Mouse (Mus musculus): ENCODE measurements at regions not wholly inside any gene's neighbourhood (a gene's known extent, or its start where the extent isn't known, plus 50 kb on each side); places are given as distances from the start of the nearest gene placed in this dataset.

DNA sequence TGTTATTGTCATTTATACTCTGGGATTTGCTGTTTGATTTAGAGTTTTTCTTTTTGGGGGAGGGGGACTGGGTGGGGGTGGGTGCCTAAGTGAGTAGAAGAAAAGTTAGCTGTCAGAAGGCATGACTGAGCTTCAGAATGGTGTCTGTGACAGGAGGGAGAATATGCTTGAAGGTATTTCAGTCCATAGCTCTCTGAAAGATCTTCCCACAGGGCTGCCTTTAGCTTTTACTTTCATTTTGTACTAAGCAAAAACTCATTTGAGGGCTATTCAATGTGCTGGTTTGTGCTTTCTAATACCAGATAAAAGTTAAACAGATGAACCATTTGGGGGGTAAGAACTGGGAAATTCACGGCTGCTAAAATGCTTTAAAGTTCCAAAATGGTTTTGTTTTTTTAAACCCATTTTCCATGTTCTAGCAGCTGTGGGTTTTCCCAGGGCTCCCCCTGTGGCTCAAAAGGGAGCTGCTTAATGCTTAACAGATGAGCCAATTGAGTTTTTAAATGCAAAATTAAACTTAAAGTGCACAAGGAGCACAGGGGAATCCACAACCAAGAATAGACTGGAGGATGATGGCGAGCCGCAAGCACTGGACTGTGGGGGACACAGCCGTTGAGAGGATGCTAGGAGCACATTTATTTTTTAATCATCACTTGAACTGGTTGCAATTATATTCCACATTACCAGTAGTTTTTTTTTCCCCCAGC lies 538.5 kb upstream of the Zic4 start:
- TF ChIP-seq CTCF (IDR thresholded peaks at IDR 0.05; ENCODE audit: extremely low read depth, insufficient read depth, low read length) (no peak), POLR2A (IDR thresholded peaks at IDR 0.05; ENCODE audit: extremely low read depth, insufficient read depth, low read length) (no peak)
- Histone ChIP-seq H3K4me3 (ENCODE audit: insufficient read depth, low read length) (no peak overlapping the region), H3K27ac (ENCODE audit: insufficient read depth, low read length) (no peak overlapping the region), H3K4me1 (ENCODE audit: control insufficient read depth, insufficient read depth, low read length) (no peaks in the 10 kb centered on the region)

DNA sequence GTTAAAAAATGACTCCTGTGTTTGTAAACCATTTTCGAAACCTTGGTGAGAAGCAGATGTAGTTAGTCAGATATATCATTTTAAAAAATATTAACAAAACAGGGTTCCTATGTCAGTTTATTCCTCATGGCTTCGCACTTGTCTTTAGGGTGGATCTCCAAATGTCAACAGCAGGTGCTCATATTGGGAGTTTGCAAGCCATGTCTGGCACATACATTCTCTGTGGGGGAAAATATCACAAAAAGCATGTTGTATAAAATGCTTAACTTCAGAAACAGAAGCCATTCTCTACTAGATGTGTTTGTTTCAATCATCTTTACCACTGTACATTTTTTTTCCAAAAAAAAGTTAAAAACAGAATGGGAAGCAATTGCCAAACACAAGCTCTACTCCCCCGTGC lies 534.7 kb upstream of the Zic4 start:
- no peak overlapping the region for H3K27ac ChIP-seq (ENCODE audit: insufficient read depth, low read length)
- no peaks in the 10 kb centered on the region for H3K4me1 ChIP-seq (ENCODE audit: control insufficient read depth, insufficient read depth, low read length)
- no peak overlapping the region for H3K4me3 ChIP-seq (ENCODE audit: insufficient read depth, low read length)
- no peak for TF ChIP-seq CTCF (IDR thresholded peaks at IDR 0.05; ENCODE audit: extremely low read depth, insufficient read depth, low read length)
- TF ChIP-seq POLR2A (IDR thresholded peaks at IDR 0.05; ENCODE audit: extremely low read depth, insufficient read depth, low read length), result no peak

DNA sequence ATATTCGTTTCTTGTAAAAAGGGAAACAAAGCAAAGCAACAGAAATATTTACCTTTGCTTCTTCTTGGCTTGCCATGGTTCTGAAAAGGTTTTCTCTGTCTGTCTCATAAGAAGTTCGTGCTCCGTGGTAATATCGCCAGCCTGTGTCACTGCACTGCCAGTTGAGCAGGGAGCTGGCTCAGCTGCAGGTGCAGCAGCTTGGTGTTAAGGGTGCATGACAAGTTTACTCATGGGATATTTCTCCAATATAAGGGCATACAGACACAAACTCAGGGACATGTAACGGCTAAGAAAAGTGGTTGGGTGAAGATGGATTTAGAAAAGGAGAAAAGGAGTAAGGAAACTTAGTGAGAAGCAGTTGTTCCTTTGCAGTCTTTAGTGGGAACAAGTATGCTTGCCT lies 533.5 kb upstream of the Zic4 start:
- no peak overlapping the region for H3K27ac ChIP-seq (ENCODE audit: insufficient read depth, low read length)
- TF ChIP-seq POLR2A (IDR thresholded peaks at IDR 0.05; ENCODE audit: extremely low read depth, insufficient read depth, low read length) (no peak), CTCF (IDR thresholded peaks at IDR 0.05; ENCODE audit: extremely low read depth, insufficient read depth, low read length) (no peak)
- H3K4me3 ChIP-seq (ENCODE audit: insufficient read depth, low read length), result no peak overlapping the region
- no peaks in the 10 kb centered on the region for H3K4me1 ChIP-seq (ENCODE audit: control insufficient read depth, insufficient read depth, low read length)

DNA sequence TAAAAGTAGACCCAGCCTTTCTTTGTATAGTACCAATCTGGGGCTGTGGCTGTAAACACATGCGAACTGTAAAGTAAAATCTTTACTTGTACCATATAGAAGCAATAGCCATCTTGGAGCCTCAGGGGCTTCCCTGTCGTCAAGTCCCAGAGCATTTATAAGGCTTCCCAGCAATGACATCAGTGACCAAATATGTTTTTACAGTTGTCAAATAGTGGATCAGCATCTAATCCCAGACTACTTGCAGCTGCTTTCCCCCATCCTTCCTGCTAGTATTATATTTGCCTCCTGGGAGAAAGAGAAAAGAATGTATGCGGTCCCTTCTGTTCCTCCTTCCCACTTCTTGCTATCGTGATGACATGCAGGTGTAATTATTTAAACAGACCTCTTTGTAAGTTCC lies 531.5 kb upstream of the Zic4 start:
- Histone ChIP-seq H3K4me3 (ENCODE audit: insufficient read depth, low read length) (no peak overlapping the region), H3K4me1 (ENCODE audit: control insufficient read depth, insufficient read depth, low read length) (no peaks in the 10 kb centered on the region), H3K27ac (ENCODE audit: insufficient read depth, low read length) (no peak overlapping the region)
- TF ChIP-seq POLR2A (IDR thresholded peaks at IDR 0.05; ENCODE audit: extremely low read depth, insufficient read depth, low read length), result no peak
- TF ChIP-seq CTCF (IDR thresholded peaks at IDR 0.05; ENCODE audit: extremely low read depth, insufficient read depth, low read length), result no peak

DNA sequence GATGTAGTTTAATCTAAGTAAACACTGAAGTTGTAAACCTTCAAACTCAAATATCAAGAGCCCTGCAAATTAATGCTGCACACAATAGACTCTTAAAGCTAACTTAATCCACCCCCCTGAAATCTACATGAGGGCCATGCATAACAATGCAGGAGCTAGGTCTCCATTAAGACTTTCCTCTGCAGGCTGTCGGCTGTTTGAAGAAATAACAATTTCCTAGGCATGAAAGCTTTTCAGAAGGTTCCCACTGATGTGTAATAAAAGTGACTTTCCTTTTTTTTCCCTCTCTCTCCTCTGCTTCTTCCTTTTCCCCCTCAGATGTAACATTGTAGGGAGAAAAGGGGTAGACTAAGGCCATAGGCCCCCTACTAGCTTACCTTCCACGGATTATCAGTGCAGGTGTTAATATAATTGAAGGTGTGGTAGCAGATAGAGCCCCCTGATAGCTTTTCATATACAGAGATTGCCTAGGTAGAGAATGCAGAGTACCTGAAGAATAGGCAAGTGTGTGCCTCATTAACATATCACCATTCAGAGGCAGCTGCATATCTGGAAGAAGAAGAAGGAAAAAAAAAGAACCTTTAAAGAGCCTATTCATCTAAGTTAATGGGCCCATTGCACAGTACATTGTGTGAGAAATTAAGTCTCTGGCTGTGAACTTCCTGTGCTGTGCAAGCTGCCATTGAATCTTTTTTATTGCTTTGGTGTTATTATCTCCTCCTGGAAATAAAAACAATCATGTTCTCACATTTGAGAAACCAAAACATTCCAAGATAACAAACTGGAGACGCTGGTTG lies 528.3 kb upstream of the Zic4 start:
- H3K4me3 ChIP-seq (ENCODE audit: insufficient read depth, low read length), result no peak overlapping the region
- no peaks in the 10 kb centered on the region for H3K4me1 ChIP-seq (ENCODE audit: control insufficient read depth, insufficient read depth, low read length)
- H3K27ac ChIP-seq (ENCODE audit: insufficient read depth, low read length), result no peak overlapping the region
- TF ChIP-seq CTCF (IDR thresholded peaks at IDR 0.05; ENCODE audit: extremely low read depth, insufficient read depth, low read length) (no peak), POLR2A (IDR thresholded peaks at IDR 0.05; ENCODE audit: extremely low read depth, insufficient read depth, low read length) (no peak)

DNA sequence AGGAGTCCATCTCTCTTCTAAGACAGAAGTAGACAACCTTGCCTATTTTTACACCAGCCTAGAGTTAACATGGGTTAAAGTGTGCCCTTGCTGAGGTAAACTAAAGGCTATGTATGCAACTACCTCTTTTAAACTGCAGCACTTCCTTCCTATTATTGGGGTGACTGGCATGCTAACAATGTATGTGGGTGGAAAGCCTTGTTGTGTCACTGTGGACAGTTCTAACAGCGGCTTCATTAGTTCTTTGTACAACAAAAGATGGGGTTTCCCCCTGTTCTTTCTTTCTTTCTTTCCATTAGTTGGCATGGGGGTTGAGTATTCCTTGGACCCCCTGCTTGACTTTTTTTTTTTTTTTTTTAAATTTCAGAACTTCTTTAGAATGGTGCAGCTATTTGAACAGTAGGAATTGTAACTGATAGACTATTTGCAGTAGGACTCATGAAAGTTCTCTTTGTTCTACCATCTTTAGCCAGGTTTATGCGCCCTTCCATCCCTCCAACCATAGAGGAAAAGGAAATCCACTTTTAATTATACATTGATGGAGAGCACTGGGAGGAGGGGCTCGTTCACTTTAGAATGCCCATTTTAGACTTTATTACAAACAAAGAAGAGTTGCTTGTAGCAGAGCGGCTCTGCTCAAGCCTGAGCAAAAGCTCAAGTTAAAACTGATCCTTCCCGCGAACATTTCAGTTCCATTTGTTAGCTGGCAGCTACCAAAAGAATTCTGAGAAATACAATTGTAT lies 523.9 kb upstream of the Zic4 start:
- H3K27ac ChIP-seq (ENCODE audit: insufficient read depth, low read length), result no peak overlapping the region
- no peaks in the 10 kb centered on the region for H3K4me1 ChIP-seq (ENCODE audit: control insufficient read depth, insufficient read depth, low read length)
- H3K4me3 ChIP-seq (ENCODE audit: insufficient read depth, low read length), result no peak overlapping the region
- TF ChIP-seq POLR2A (IDR thresholded peaks at IDR 0.05; ENCODE audit: extremely low read depth, insufficient read depth, low read length) (no peak), CTCF (IDR thresholded peaks at IDR 0.05; ENCODE audit: extremely low read depth, insufficient read depth, low read length) (no peak)

DNA sequence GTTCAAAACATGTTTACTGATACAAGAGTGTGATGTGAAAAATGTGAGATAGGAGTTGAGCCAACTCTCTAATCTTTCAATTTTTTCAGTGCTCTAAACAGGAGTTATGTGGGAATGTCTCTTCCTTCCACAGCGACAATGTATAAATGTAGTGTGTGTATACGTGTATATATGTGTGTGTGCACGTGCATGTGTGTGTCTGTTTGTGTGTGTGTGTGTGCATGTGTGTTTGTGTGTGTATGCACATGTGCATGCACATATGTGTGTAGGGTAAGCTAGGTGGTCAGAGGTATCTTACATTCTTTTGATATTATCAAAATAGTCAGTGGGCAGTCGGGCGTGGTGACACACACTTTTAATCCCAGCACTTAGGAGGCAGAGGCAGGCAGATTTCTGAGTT lies 511.2 kb upstream of the Zic4 start:
- H3K4me3 ChIP-seq (ENCODE audit: insufficient read depth, low read length), result no peak overlapping the region
- TF ChIP-seq POLR2A (IDR thresholded peaks at IDR 0.05; ENCODE audit: extremely low read depth, insufficient read depth, low read length), result no peak
- TF ChIP-seq CTCF (IDR thresholded peaks at IDR 0.05; ENCODE audit: extremely low read depth, insufficient read depth, low read length), result no peak
- H3K4me1 ChIP-seq (ENCODE audit: control insufficient read depth, insufficient read depth, low read length), result no peaks in the 10 kb centered on the region
- no peak overlapping the region for H3K27ac ChIP-seq (ENCODE audit: insufficient read depth, low read length)

DNA sequence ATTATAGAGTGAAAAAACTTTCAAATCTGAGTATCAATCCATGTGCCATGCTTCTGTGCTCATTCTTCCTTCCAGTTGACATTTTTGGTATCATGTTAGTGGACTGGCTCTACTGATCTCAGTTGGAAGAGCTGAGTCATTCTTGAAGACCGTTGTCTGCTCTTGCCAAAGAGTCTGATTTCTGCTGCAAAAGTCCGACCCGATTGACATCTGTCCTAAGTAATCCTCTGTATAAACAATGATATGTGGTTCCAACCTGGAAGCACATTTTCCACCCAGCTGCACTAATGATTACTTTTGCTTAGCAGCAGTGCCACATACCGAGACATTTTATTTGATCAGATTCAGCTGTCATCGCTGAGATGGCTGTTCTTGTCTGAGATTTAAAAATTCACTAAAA lies 490.6 kb upstream of the Zic4 start:
- H3K4me3 ChIP-seq (ENCODE audit: insufficient read depth, low read length), result no peak overlapping the region
- no peak overlapping the region for H3K27ac ChIP-seq (ENCODE audit: insufficient read depth, low read length)
- TF ChIP-seq CTCF (IDR thresholded peaks at IDR 0.05; ENCODE audit: extremely low read depth, insufficient read depth, low read length) (no peak), POLR2A (IDR thresholded peaks at IDR 0.05; ENCODE audit: extremely low read depth, insufficient read depth, low read length) (no peak)
- no peaks in the 10 kb centered on the region for H3K4me1 ChIP-seq (ENCODE audit: control insufficient read depth, insufficient read depth, low read length)

DNA sequence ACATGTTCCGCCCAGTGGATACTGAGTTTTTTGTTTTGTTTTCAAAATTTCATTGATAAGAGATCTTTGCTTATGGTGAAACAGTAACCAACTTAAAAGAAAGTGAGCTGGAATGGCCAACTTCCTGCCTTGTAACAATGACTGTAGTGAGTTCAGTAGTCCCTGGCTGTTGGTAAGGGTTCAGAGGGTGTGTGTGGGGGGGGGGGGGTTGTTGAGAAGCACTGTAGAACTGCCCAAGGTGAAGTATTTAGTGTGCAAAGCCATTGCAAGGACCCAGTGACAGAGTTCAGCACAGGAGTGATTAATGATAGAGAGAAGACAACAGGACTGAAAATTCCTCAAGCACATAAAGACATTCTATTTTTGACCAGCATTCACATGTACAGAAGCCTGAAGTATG lies 477.7 kb upstream of the Zic4 start:
- Histone ChIP-seq H3K4me3 (ENCODE audit: insufficient read depth, low read length) (no peak overlapping the region), H3K27ac (ENCODE audit: insufficient read depth, low read length) (no peak overlapping the region), H3K4me1 (ENCODE audit: control insufficient read depth, insufficient read depth, low read length) (no peaks in the 10 kb centered on the region)
- TF ChIP-seq CTCF (IDR thresholded peaks at IDR 0.05; ENCODE audit: extremely low read depth, insufficient read depth, low read length) (no peak), POLR2A (IDR thresholded peaks at IDR 0.05; ENCODE audit: extremely low read depth, insufficient read depth, low read length) (no peak)
